Mouse (Mus musculus) lung, postnatal 14 days (tissue): ENCODE results near the gene Chst11.

Source experiments
- DNase-seq: peaks from one replicate; pipeline ENCODE4 v3.0.0; 2021

The Chst11 gene

DNA sequence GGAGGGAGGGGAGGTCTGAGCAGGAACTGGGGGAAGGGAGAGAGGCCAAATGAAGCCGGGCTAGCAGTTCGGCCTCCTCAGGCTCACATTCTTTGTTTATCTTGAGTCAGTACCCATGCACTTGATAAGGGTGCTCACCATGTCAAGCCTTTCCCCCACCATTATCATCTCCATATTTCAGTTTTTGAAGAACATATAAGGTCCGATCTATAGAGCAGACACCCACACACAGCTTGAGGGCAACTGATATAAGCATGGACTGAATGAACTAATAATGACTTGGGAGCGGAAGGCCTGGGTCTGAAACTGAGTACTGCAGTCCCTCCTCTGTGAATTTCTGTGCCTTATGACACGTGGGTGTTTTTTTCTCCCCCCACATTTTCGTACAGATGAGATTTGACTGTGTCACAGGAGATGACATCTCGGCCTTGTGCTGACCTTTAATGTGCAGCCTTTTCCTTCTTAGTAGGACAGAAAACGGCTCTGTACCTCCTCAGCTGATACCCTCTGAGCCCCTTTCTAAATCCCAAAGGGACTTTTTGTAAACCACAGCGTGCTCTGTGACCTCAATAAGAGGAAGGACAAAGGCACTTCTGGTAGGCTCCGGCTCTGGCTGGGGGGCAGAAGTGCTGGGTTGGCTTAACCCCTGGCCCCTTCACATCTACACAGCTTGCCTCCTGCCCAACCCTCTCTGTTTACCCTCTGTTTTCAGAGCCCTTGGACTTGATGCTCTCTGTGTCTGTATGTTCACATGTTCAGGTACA is 6.6 kb downstream of the Chst11 start:
- no peak for DNase-seq

DNA sequence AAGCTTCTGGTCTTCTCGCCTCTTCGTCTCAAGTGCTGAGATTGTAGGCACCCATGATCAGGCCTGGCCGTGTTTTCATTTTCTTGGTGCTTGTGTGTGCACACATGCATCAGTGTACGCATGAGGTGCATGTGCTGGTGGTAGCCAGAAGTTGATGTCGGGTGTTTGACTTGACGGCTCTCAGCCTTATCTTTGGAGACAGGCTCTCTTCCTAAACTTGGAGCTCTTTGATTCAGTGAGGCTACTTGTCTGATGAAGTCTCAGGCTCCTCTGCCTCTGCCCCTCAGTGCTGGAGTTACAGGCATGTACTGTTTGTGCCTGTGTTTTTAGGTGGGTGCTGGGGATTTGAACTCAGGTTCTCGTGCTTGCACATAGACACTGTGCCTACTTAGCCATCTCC is 9.0 kb downstream of the Chst11 start:
- no peak for DNase-seq

DNA sequence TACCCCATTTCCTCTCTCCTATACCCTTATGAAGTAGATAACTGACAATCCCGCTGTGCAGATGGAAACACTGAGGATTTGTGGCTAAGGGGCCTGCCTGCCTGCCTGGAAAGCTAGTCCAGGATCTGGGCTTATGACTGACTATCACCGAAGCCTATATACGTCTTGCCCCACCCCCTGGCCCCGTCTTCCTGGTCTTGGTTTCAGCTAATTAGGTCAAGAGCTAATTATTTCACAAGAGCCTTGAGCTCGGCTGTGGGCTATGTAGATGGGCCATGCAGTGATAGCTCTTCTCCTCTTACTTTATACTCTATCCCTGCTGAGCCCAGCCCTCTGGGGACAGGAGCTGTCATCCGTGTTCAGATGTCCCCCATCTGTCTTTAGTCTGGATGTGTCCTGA is 12.2 kb downstream of the Chst11 start:
- no peak for DNase-seq

DNA sequence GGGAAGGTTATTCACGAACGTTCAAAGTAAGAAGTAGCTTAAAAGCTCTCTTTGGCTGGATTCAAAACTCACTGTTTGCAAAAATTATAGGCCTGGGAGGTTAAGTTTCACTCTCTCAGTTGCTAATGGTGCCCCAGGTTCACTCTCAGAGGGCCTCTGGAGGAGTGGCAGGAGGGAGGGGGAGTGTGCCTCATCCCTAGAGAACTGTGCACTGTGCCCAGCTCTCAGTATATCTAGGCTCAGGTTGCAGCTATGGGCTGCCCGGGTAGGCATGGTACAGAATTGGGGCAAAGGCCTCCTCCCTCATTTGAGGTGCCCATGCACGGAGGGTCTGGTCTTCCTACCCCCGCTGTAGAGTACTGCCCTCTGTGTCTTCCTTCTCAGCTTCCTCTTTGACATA is 14.9 kb downstream of the Chst11 start:
- DNase-seq: no peak

DNA sequence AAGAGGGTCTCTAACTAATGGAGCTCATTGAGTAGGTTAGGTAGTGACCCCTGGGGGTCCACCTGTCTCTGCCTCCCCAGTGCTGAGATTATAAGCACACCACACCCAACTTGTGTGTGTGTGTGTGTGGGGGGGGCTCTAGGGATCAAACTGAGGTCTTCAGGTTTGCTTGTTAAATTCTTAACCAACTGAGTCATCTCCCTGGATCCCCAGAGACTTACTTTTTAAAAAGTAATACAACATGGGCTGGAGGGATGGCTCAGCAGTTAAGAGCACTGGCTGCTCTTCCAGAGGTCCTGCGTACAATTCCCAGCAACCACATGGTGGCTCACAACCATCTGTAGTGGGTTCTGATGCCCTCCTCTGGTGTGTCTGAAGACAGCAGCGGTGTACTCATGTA is 15.4 kb downstream of the Chst11 start:
- no peak for DNase-seq

DNA sequence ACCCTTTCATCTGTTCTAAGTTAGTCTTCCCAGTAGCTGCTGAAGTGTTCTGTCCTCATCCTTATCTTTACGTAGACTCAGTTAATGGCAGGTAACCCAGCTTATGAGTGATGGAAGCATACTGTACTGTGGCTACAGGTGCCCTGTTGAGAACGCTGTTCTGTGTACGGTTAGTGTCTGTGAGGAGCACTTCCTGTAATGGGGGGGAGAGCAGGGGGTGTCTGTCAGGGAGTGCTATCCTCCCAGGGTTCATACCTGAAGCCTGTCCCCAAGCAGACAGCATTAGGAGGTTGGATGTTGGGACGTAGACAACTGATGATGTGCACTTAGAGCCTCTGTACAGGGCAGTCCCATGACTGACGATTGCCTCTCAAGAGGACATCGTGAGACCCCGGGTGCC is 18.6 kb downstream of the Chst11 start:
- DNase-seq: no peak

DNA sequence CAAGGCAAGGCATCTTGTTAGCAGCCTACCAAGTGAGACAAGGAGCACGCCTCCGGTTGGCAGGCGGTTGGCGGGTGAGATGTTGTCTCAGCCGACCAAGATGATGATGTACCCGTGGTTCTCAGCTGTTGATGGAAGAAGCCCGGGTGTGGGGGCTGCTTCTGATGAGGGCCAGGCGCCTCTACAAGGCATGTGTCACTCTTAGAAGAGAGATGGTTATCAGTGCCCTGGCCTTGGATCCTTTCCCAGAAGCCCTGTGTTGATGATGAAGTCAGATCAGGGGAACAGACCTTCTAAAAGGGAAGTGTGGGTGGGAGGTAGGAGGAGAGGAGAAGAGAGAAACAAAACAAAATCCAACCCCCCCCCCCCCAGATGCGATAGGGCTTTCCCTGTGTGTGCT is 19.1 kb downstream of the Chst11 start:
- DNase-seq: peak; percentile 58

DNA sequence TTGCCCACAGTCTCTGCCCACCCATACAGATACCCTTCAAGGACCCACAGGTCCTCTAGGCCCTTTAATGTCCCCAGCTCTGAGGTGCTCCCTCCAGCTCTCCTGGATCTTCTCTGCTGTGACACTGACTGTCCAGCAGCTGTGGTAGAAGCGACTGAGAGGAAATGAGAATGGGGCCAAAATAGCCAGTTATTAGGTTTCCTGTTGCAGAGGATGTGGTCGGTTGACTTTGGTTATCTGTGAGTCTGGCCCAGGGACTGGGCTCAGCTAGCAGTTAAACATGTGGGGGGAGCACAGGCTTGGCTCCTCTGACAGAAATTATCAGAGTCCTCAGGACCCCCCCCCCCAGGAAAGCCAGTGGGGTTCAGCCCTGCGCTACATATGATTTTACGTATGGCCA is 19.7 kb downstream of the Chst11 start:
- no peak for DNase-seq

DNA sequence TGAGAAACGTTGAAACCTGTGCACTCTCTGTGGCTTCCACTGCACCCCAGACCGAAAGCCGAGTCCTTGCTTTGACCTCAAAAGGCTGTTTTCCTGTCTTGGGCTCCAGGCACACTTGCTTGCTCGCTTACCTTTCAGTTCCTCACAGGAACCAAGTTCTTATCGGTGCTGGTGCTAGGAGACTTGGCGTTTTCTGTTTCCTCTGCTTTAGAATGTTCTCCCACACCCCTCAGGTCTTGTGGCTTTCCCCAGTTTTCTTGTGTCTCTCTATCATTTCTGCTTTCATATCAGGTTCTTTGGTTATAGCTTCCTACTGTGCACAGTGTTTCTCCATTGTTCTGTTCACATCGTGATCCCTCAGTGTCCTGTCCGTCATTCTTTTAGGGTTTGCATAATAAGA is 21.0 kb downstream of the Chst11 start:
- DNase-seq: no peak

DNA sequence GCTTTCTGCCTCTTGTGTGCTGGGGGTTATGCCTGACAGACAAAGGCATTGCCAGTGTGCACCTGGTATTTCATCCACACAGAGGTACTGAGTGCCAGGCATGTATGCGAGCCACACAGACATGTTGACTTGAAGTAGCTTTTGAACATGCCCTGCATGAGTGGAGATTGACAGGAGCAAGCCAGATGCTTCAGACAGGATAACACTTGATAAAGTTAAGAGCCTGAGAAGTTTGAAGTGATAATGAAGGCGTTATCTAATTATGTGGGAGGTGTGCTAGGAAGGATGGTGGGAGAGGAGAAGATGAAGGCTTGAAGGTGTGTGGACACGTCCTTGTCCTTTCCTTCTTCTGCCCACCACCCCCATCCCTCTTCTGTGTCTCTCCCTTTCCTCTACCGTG is 28.7 kb downstream of the Chst11 start:
- DNase-seq: no peak

DNA sequence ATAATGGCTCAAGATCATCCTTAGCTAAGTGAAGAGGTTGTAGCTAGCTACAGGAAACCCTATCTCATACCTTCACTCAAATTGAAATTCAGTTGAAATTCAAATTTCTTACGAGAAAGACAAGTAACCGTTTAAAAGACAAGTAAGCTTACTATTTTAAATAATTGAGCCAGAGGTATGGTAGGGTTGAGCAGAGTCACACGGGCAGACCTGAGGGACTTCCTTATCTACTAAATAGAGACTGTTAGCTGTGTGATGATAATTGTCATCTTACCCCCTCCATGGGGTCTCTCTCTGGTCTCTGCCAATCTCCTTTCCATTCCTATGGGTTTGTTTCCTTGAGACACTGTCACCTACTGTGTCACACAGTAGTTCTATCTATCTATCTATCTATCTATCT is 30.6 kb downstream of the Chst11 start:
- no peak for DNase-seq

DNA sequence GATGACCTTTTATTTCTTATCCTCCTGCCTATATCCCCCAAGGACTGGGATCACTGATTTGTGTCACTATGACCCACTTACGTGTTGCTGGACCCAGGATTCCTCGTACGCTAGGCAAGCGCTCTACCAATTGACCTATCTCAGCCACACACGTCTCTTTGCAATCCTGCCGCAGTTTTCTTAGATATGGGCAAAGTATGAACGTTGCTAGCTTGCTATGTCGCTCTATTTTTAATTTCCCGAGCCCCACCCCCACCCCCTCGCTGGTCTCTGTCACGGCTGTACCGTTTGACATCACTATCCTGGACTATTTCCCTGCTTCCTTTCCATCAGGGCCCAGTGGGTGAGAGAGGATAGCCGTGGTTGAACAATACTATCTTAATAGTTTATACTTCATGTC is 31.5 kb downstream of the Chst11 start:
- DNase-seq: no peak

DNA sequence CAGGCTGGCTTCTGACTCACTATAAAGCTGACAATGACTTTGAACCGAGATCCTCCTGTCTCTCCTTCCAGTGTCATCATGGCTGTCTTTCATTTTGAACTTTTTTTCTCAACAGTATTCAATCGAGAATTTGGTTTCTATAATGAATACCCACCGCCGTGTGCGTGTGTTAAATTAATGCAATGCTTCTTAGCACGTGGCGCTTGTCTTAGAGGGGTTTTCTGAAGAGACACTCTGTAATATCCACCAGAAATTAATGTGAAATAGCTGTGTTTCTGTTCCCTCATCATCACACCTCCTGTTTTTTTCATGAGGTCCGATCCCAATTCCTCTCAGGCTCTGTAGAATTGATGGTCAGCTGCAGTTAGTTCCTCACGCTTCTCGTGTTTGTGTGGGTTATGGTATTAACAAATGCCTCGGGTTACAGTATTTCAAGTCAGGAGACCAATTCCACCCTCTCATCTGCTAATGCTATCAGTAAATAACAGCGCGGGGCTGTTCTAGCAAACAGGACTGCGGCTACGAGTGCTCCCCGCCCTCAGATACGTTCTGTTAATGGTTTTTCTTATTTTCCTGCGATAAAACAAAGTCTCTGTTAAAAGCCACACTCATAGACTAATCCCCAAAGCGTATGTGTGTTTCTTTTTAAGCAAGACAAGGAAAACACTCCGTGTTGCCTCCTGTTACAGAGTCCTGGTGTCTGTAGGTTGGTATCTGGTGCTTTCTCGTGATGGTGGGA is 32.6 kb downstream of the Chst11 start:
- DNase-seq: no peak

DNA sequence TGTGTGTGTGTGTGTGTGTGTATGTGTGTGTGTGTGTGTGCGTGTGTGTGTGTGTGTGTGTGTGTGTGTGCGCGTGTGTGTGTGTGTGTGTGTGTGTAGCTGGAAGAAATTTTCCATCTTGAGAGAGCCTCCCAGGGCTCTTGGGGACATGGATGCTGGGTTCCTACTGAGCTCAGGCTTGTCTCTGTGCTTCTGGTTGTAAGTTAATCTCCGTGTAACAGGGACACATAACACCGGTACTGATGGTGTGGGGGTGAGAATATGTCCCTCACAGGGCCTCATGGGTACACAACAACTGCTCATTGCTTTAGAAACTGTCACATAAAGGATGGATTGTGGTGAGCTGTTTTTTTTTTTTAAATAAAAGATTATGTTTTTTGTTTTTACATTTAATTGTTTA is 33.2 kb downstream of the Chst11 start:
- DNase-seq: no peak

DNA sequence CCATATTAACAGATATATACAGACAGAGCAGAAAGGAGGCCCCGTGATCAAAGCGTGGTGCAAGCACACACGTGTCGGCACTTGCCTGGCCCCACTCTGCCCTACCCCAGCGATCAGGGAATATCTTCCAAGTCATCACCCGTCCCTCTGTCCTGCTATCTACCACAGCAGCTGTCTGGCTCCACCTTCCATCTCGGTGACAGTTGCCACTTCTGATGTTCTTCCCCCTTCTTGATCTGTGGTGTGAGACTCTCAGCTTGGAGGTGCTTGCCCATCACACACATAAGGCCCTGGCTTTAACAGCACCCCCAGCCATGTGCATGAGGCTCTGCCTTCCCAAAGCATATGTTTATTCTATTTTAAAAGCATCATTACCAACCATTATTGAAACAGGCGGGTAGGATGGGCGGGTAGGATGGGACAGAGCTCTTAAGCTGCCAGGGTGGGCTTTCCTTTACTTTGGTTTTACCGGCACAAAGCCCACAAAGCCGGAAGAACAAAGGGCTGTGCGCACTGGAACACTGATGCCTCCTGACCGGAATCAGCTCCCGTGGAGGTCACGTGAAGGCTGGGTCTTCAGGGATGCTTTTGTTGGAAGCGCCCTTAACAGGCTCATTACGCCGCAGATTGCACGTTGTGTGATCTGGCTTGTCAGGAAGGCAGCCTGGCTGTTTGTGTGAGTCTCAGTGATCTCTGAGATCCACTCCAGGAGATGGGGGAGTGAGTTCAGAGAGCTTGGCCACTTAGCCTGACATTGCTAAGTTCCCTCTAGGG is 34.4 kb downstream of the Chst11 start:
- DNase-seq: no peak

DNA sequence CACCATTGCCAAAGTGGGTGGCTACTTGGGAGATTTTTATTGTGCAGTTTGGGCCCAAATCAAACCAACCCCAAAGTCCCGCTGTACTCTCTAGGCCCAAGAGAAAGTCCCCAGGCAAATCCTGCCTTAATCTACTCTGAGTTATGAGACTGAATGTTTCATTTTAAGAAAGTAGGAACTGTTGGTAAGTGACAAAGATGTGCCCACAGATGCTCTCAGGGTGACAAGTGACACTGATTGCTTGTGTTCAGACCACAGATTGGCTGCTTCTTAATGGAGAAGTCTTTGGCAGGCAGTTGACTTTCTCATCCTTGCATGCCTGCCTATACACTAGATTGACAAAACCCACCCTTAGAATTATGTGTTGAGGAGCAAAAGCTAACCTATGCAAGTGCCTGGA is 37.3 kb downstream of the Chst11 start:
- no peak for DNase-seq

DNA sequence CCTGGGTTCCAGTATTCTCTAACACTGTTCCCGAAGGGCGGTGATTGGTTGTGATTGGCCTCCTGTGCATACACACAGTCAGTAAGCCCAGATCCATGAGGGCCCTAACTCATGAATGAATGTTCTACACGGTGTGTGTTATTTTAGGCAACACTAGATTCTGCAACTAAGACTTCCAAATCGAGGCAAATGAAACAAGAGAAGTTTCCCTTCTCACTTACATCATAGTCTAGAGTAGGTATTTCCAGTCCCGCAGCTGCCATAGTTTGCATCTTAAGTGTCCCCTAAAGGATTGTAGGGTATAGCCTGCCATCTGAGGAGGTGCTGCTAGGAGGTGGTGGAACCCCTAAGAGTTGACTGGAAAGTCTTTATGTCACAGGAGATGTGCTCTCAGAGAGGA is 40.9 kb downstream of the Chst11 start:
- no peak for DNase-seq

DNA sequence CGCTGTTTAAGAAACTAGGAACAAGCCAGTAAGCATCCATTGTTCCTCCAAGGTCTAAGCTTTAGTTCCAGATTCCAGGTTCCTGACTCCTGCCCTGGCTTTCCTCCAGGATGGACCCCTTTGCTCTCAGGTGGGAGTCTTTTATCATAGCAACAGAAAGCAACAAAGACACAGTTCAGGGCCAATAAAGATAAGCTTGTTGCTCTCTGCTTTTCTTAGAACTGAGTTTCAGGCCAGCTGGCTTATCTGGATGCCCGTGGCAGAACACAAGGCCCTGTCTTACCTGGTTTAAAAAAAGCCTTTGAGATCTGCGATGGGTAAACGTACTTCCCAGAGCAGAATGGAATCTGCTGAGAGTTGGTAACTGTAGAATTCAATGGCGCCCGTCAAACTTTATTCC is 42.4 kb downstream of the Chst11 start:
- no peak for DNase-seq

DNA sequence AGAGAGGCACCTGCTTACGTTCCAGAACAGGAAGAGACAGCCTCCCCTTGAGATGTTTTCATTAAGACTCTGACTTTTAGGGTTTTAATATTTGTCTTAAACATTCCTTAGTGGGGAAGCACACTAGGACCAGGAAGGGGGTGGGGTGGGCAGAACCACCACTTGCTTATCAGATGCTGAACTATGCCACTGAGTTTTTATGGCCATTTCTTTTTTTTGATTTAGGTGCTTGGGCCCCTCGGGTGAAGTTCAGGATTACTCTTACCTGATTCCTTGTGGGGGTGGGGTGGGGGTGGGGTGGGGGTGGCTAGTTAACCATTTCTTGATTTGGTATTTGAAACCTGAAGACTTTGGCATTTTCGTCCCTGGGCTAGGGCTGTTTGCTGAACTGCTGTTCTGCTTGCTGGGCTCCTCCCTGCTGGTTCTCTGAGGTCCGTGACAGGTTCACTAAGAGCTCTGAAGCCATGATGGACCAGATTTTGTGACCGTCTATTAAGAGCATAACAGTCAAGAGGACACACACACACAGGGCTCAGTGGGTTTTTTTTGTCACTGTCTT is 44.9 kb downstream of the Chst11 start:
- no peak for DNase-seq

DNA sequence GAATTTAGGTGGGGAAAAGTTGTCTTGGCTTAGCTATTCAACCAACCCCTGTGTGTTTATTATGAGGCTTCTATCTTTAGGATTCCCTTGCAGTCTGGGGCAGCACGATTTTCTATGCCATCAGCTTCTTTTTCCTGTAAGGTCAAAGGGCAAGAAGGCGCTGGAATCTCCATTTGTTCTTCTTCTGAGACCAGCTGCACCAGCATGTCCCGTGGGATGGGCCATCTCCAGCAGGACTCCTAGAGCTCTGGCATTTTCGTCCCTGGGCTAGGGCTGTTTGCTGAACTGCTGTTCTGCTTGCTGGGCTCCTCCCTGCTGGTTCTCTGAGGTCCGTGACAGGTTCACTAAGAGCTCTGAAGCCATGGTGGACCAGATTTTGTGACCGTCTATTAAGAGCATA is 45.6 kb downstream of the Chst11 start:
- no peak for DNase-seq

DNA sequence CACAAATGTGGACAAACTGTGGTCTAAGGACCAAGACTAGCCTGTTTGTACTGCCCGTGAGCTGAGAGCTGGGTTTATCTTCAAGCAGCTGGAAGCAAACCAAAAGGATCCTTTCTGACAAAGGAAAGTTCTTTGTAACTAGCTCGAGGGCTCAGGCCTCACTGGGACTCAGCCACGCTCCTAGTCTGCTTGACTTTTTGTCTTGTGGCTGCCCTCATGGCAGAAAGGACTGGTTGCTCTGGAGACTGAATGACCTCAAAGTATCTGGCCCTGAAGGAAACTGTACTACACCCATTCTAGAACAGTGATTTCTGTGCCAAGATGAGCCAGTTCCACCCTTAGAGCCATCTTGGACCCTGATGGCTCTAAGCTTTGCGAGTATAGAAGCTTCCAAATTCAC is 46.3 kb downstream of the Chst11 start:
- DNase-seq: no peak

DNA sequence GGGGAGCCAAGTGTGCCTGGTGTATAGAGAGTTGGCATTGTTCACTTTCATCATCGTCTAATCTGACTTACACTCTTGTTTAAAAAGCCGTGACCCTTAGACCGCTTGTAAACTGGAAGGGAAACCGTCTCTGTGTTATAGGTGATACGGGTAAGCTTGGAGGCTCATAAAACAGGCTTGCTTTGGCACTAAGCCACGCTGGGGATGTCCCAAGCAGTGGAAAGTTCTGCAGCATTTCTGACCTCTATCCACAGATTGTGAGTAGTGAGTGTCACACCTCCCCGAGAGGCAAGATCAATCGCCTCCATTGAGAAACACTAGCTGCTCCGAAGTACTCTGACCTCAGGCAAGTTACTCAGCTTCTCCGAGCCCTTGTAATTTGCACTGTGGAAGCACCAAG is 47.3 kb downstream of the Chst11 start:
- DNase-seq: no peak

DNA sequence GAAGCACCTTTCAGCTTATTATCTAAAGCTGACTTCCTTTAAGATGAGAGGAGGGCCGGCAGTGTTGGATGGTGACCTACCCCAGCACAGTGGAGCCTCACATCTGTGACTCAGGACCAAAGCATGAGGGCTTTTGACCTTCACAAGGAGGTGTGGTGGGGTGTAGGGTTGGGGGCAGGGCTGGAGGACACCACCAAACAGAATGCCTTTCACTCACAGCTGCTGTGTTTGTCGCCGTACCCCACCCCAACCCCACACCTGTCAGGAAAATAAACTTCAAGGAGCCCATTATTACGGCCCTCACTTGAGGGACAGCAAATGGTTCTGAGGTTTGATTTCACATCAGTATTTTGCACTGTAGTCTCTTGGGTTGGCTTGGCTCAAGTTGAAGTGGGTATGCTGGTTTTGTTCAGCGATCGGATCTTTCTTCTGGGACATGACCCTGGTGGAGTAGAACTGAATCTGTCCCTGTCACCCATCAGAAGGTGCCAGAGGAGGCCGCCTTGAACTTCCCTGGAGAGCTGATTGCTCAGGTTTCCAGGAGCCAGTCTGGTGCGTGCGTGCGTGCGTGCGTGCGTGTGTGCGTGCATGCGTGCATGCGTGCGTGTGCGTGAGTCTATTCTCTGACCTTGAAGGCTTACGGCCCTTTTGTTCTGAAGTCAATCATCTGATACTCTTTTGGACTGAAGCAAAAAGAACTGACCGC is 51.2 kb downstream of the Chst11 start:
- no peak for DNase-seq
